Comparison of ENCODE assay signal across 8 mouse cellular contexts in the genomic region with DNA sequence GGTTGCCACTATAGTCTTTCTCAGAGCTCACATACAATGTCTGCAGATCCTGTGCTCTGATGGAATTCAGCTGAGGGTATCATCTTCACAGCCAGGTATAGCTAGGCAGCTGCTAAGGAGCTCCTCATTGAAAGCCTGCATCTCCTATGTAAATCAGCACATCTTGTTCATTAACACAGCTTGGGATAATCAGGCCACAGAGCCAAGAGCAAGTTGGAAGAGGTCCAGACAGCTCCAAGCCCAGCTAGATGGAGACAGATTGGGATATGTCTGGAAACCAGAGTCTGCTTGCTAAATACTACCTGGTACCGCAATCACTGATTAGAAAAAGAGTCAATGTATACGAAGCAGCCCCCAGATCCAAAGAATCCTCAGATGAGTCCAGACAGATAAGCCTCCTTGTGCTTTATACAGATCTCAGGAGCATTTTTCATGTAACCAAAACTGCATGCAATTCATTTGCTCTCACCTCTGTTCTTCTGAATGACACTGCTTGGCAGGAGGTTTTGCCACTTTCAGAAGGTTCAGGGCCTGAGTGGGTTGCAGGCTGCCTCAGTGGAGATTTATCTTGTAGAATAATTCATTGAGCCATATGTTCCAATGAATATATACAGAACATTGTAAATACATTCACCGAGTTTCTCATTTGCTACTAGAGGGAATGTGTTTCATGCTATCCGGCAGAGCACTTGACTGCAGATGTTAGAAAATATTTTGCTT.
DNase-seq lines count a peak whose midpoint lies in the region; ATAC-seq lines count a peak whose summit lies in the region.
"Had no signal": no experiment of that assay in that cellular context is flagged by ENCODE, and none has a peak within 500 bp of the region (broad histone marks: within the 10 kb centered on the region; RNA-seq: fewer than 3 reads in every experiment).

No protein-coding gene starts in this region.

- H3K9ac ChIP-seq in forebrain, embryonic 16.5 days (replicated peaks; ENCODE audit: low read depth, low read length): no peak overlapping the region
- no peak overlapping the region for H3K9ac ChIP-seq in kidney, embryonic 15.5 days
- no peak overlapping the region for H3K9ac ChIP-seq in heart, embryonic 11.5 days (ENCODE audit: low read depth, low read length)

- H3K4me2 ChIP-seq in forebrain, embryonic 16.5 days (ENCODE audit: low read length): no peak overlapping the region
- H3K4me2 ChIP-seq in kidney, embryonic 15.5 days: no peak overlapping the region
- no peak overlapping the region for H3K4me2 ChIP-seq in heart, embryonic 11.5 days

- H3K27ac ChIP-seq in forebrain, embryonic 16.5 days (ENCODE audit: low read length): peak overlapping the region; percentile 1; the same call in 1 of the 2 replicates
- no peak overlapping the region for H3K27ac ChIP-seq in kidney, embryonic 15.5 days
- no peak overlapping the region for H3K27ac ChIP-seq in heart, embryonic 11.5 days (ENCODE audit: low read depth, low read length)

- peaks cover 17% of the 10 kb centered on the region for H3K4me1 ChIP-seq in forebrain, embryonic 16.5 days (replicated peaks; ENCODE audit: control insufficient read depth, insufficient read depth, low read length)
- no peaks in the 10 kb centered on the region for H3K4me1 ChIP-seq in kidney, embryonic 15.5 days
- H3K4me1 ChIP-seq in heart, embryonic 11.5 days (ENCODE audit: control insufficient read depth, insufficient read depth, low read length): no peaks in the 10 kb centered on the region

- peak; percentile 91 for ATAC-seq in forebrain, embryonic 16.5 days
- ATAC-seq in kidney, embryonic 15.5 days (replicated peaks; ENCODE audit: low FRiP score): no peak
- ATAC-seq in heart, embryonic 11.5 days (replicated peaks; ENCODE audit: insufficient number of reproducible peaks, low FRiP score, low TSS enrichment): no peak
- ATAC-seq: midbrain, embryonic 16.5 days had no signal

- H3K36me3 ChIP-seq in forebrain, embryonic 16.5 days (ENCODE audit: control insufficient read depth, insufficient read depth): no peaks in the 10 kb centered on the region
- H3K36me3 ChIP-seq in kidney, embryonic 15.5 days: no peaks in the 10 kb centered on the region
- no peaks in the 10 kb centered on the region for H3K36me3 ChIP-seq in heart, embryonic 11.5 days (ENCODE audit: control insufficient read depth, insufficient read depth, low read length)

- H3K9me3 ChIP-seq in forebrain, embryonic 16.5 days (ENCODE audit: control insufficient read depth, low read length): no peaks in the 10 kb centered on the region
- 0 out of 2 replicates have a peak, but pooled peaks cover 3% of the 10 kb centered on the region for H3K9me3 ChIP-seq in kidney, embryonic 15.5 days (replicated peaks)
- no peaks in the 10 kb centered on the region for H3K9me3 ChIP-seq in heart, embryonic 11.5 days (replicated peaks; ENCODE audit: control insufficient read depth, low read length)

- no peaks in the 10 kb centered on the region for H3K27me3 ChIP-seq in forebrain, embryonic 16.5 days (replicated peaks; ENCODE audit: control insufficient read depth, insufficient read depth, low read length)
- no peaks in the 10 kb centered on the region for H3K27me3 ChIP-seq in kidney, embryonic 15.5 days
- H3K27me3 ChIP-seq in heart, embryonic 11.5 days (ENCODE audit: control insufficient read depth, insufficient read depth, low read length): no peaks in the 10 kb centered on the region

- no peak overlapping the region for H3K4me3 ChIP-seq in forebrain, embryonic 16.5 days (replicated peaks; ENCODE audit: low read length)
- H3K4me3 ChIP-seq in kidney, embryonic 15.5 days (replicated peaks): no peak overlapping the region
- H3K4me3 ChIP-seq in heart, embryonic 11.5 days (ENCODE audit: low read depth, low read length): no peak overlapping the region

- DNase-seq in right cerebral cortex, adult 18-20 months: peak; percentile 28
- no peak for DNase-seq in right cerebral cortex, postnatal 14 days
- peak; percentile 26 for DNase-seq in left cerebral cortex, adult 11 months (ENCODE audit: low spot score)
- DNase-seq in kidney, postnatal 36 days: no peak

- 52% methylated on average over 4 of the region's 4 CpGs for whole genome bisulfite sequencing in forebrain, embryonic 16.5 days
- 90% methylated on average over 4 of the region's 4 CpGs for WGBS in kidney, embryonic 15.5 days
- WGBS in heart, embryonic 11.5 days (ENCODE audit: insufficient replicate concordance): 87% methylated on average over 4 of the region's 4 CpGs

Comparison
In these comparisons a context has a peak if more than half of its experiments do, and no peak if none do; other contexts are left out.
1. DNase-seq: peak in right cerebral cortex, adult 18-20 months (single experiment) and left cerebral cortex, adult 11 months (single experiment); none in right cerebral cortex, postnatal 14 days (single experiment) and kidney, postnatal 36 days (0 of 2).